In the genomic region with DNA sequence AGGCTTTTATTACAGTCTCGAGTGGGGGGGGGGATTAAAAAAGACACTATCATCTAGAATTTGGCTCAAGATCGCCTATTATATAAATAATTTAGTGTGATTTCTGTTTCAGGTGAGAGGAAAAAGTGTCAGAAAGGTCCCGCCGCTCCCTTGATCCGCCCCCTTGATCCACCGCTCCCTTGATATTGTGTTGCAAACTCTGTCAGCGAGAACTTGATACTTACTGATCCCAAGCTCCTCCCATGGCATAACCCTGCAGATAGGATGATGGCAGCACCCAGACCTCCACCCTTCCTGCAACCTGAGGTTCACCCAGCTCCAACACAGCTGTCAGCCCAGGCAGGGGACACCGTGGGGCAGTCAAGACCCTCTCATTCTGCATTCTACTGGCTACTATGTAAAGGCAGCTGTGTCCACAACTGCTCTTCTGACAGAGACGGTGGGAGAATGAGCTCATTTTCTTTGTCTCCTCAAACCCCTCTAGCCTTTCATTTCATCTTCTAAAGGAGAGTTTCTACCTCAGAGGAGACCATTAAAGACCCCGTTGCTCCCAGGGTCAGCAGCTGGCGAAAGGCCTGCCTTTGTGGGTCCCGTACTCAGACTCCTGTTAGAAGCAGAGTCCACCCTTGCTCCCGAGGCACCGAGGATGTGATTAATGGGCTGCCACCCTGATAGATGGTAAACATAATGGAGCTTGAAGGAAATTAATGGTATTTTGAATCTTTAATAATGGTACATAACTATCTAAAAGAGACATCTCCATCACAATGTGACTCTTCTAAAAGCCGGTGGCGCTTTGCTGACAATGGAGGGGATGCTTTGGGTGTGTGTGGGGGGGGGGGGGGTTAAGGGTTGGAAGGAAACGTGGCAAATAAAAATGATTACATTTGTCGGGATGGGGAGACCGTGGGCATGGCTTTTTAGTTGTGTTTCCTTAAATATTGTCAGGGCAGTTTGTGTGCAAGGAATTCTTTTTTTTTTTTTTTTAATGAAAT, we compare ENCODE assay signal across 19 mouse cellular contexts. TPM values are rescaled to one million over a fixed set of nuclear protein-coding genes. Genes with fewer than 3 reads are reported as not detected.
DNase-seq lines count a peak whose midpoint lies in the region; ATAC-seq lines count a peak whose summit lies in the region.
"Had no signal": no experiment of that assay in that cellular context is flagged by ENCODE, and none has a peak within 500 bp of the region (broad histone marks: within the 10 kb centered on the region; RNA-seq: fewer than 3 reads in every experiment).

No protein-coding gene starts in this region.

- H3K9me3 ChIP-seq in midbrain, embryonic 11.5 days (ENCODE audit: control insufficient read depth, low read length), result peaks cover 7% of the 10 kb centered on the region
- H3K9me3 ChIP-seq in midbrain, embryonic 15.5 days, result peaks cover 6% of the 10 kb centered on the region; the same call in 1 of the 2 replicates
- H3K9me3 ChIP-seq: intestine, embryonic 15.5 days had no signal

- H3K27ac ChIP-seq in midbrain, embryonic 11.5 days (ENCODE audit: low read depth, low read length), result peak overlapping the region; percentile 21; the same call in 1 of the 2 replicates
- no peak overlapping the region for H3K27ac ChIP-seq in midbrain, embryonic 15.5 days
- H3K27ac ChIP-seq: intestine, embryonic 15.5 days; kidney, embryonic 15.5 days; liver, embryonic 14.5 days; neural tube, embryonic 13.5 days had no signal

- H3K9ac ChIP-seq in midbrain, embryonic 11.5 days (ENCODE audit: low read length), result no peak overlapping the region
- no peak overlapping the region for H3K9ac ChIP-seq in midbrain, embryonic 15.5 days
- H3K9ac ChIP-seq: intestine, embryonic 15.5 days; kidney, embryonic 15.5 days; liver, embryonic 14.5 days; neural tube, embryonic 13.5 days had no signal

- H3K27me3 ChIP-seq in midbrain, embryonic 11.5 days (ENCODE audit: control insufficient read depth, insufficient read depth, low read length), result no peaks in the 10 kb centered on the region
- H3K27me3 ChIP-seq in midbrain, embryonic 15.5 days (replicated peaks), result no peaks in the 10 kb centered on the region
- H3K27me3 ChIP-seq: intestine, embryonic 15.5 days; kidney, embryonic 15.5 days; neural tube, embryonic 13.5 days had no signal

- H3K36me3 ChIP-seq in midbrain, embryonic 11.5 days (ENCODE audit: control insufficient read depth, insufficient read depth, low read length), result no peaks in the 10 kb centered on the region
- H3K36me3 ChIP-seq in midbrain, embryonic 15.5 days (replicated peaks), result no peaks in the 10 kb centered on the region
- H3K36me3 ChIP-seq: G1E; intestine, embryonic 15.5 days; kidney, embryonic 15.5 days; neural tube, embryonic 13.5 days had no signal

- WGBS in midbrain, embryonic 11.5 days, result 32% methylated on average over 19 of the region's 19 CpGs
- 31% methylated on average over 19 of the region's 19 CpGs for WGBS in midbrain, embryonic 15.5 days

- no peak overlapping the region for H3K4me2 ChIP-seq in midbrain, embryonic 11.5 days
- H3K4me2 ChIP-seq in midbrain, embryonic 15.5 days, result no peak overlapping the region
- H3K4me2 ChIP-seq: intestine, embryonic 15.5 days; kidney, embryonic 15.5 days; neural tube, embryonic 13.5 days had no signal

- intact Hi-C loops in heart, postnatal 36 days (cut with DNase I), result no loop called here

- peak; percentile 88 for DNase-seq in midbrain, embryonic 11.5 days (ENCODE audit: low spot score, missing footprints)
- peak; percentile 61 for DNase-seq in R1 (ENCODE audit: low read depth, low spot score)
- peak; percentile 79 for DNase-seq in embryo, embryonic 10 days (ENCODE audit: low spot score)
- DNase-seq in mesoderm, embryonic 11.5 days (ENCODE audit: low read depth, low spot score), result peak; percentile 72
- no peak for DNase-seq in layer of hippocampus, postnatal 25 days (ENCODE audit: extremely low spot score in 1 of 2, low spot score in 1 of 2)
- DNase-seq in heart, postnatal 36 days, result no peak
- DNase-seq: cerebellum, adult 2 months; gastrocnemius, postnatal 10 days; heart, adult 11 months; heart, postnatal 4 days; kidney, postnatal 4 days; layer of hippocampus, adult 9-11 months; thymus, postnatal 36 days had no signal

- ATAC-seq in midbrain, embryonic 11.5 days (ENCODE audit: low FRiP score), result peak; percentile 50; the same call in 1 of the 2 replicates
- no peak for ATAC-seq in midbrain, embryonic 15.5 days (replicated peaks)
- ATAC-seq: intestine, embryonic 15.5 days had no signal

- peaks cover 13% of the 10 kb centered on the region; the same call in 1 of the 2 replicates for H3K4me1 ChIP-seq in midbrain, embryonic 11.5 days (ENCODE audit: control insufficient read depth, insufficient read depth, low read length)
- peaks cover 5% of the 10 kb centered on the region; the same call in 1 of the 2 replicates for H3K4me1 ChIP-seq in midbrain, embryonic 15.5 days
- H3K4me1 ChIP-seq: intestine, embryonic 15.5 days had no signal

- H3K4me3 ChIP-seq in midbrain, embryonic 11.5 days (ENCODE audit: low read depth, low read length), result no peak overlapping the region
- H3K4me3 ChIP-seq in midbrain, embryonic 15.5 days, result no peak overlapping the region
- H3K4me3 ChIP-seq: intestine, embryonic 15.5 days; kidney, embryonic 15.5 days; neural tube, embryonic 13.5 days had no signal

RNA-seq across cellular contexts. Expression of a gene that starts 58.7 kb away (rescaled TPM):
- polyA plus RNA-seq in midbrain, embryonic 11.5 days (2014; fragmentation: Nextera tagmentation; extraction: Ambion mirVana), result 192 and 203 TPM in 2 replicates
- 176 and 182 TPM in 2 replicates for polyA plus RNA-seq in midbrain, embryonic 15.5 days (2015; fragmentation: Nextera tagmentation; extraction: Ambion mirVana)
- 100 to 1,000 TPM; 105 to 112 TPM for total RNA-seq in layer of hippocampus, postnatal 25 days (2021)
- 10 to 100 TPM; 82.3 to 89.8 TPM for total RNA-seq in heart, postnatal 36 days (2021)

Comparison
In these comparisons a context has a peak if more than half of its experiments do, and no peak if none do; other contexts are left out.
1. DNase-seq: peak in midbrain, embryonic 11.5 days (single experiment), R1 (single experiment), embryo, embryonic 10 days (single experiment) and mesoderm, embryonic 11.5 days (single experiment); none in layer of hippocampus, postnatal 25 days (0 of 2) and heart, postnatal 36 days (0 of 2).